In genomic region chr5:111778093-111778492, GRCm38 (mm10) we compare ENCODE assay signal across 25 mouse cellular contexts. TPM values are rescaled to one million over a fixed set of nuclear protein-coding genes. Genes with fewer than 3 reads are reported as not detected.
DNase-seq lines count a peak whose midpoint lies in the region; ATAC-seq and TF ChIP-seq lines count a peak whose summit lies in the region.
"Had no signal": no experiment of that assay in that cellular context is flagged by ENCODE, and none has a peak within 500 bp of the region (broad histone marks: within the 10 kb centered on the region; RNA-seq: fewer than 3 reads in every experiment).

No protein-coding gene starts in this region.

- H3K9me3 ChIP-seq in hindbrain, embryonic 11.5 days (ENCODE audit: control insufficient read depth, low read length) = no peaks in the 10 kb centered on the region; the same call in 1 of the 2 replicates
- no peaks in the 10 kb centered on the region for H3K9me3 ChIP-seq in hindbrain, embryonic 16.5 days (ENCODE audit: control insufficient read depth, low read length)
- H3K9me3 ChIP-seq in lung, embryonic 14.5 days (ENCODE audit: low read depth, low read length) = no peaks in the 10 kb centered on the region
- H3K9me3 ChIP-seq in lung, postnatal 0 days (ENCODE audit: low read length) = no peaks in the 10 kb centered on the region
- no peaks in the 10 kb centered on the region for H3K9me3 ChIP-seq in embryonic facial prominence, embryonic 10.5 days
- H3K9me3 ChIP-seq: embryonic facial prominence, embryonic 15.5 days; forebrain, embryonic 10.5 days; heart, embryonic 13.5 days had no signal

- no peak for TF ChIP-seq CTCF in lung, embryonic 14.5 days (IDR thresholded peaks at IDR 0.05; ENCODE audit: low read depth)
- TF ChIP-seq CTCF in lung, postnatal 0 days (IDR thresholded peaks at IDR 0.05) = no peak
- no peak for TF ChIP-seq CTCF in brain, embryonic 14.5 days (IDR thresholded peaks at IDR 0.05; ENCODE audit: borderline replicate concordance, extremely low read depth, insufficient read depth, insufficient read length)

- no peak overlapping the region for H3K27ac ChIP-seq in hindbrain, embryonic 11.5 days (ENCODE audit: low read depth, low read length)
- no peak overlapping the region for H3K27ac ChIP-seq in hindbrain, embryonic 16.5 days (ENCODE audit: low read depth, low read length)
- no peak overlapping the region for H3K27ac ChIP-seq in lung, embryonic 14.5 days (ENCODE audit: low read depth)
- no peak overlapping the region for H3K27ac ChIP-seq in lung, postnatal 0 days (ENCODE audit: low read length)
- peak overlapping the region; percentile 16; the same call in 1 of the 2 replicates for H3K27ac ChIP-seq in embryonic facial prominence, embryonic 10.5 days (replicated peaks)
- H3K27ac ChIP-seq: embryonic facial prominence, embryonic 15.5 days; forebrain, embryonic 10.5 days; heart, embryonic 13.5 days; hindbrain, embryonic 14.5 days had no signal

- H3K4me2 ChIP-seq in hindbrain, embryonic 11.5 days (replicated peaks; ENCODE audit: low read depth, low read length) = no peak overlapping the region
- no peak overlapping the region for H3K4me2 ChIP-seq in hindbrain, embryonic 16.5 days (ENCODE audit: low read length)
- no peak overlapping the region for H3K4me2 ChIP-seq in lung, embryonic 14.5 days
- H3K4me2 ChIP-seq in lung, postnatal 0 days (replicated peaks; ENCODE audit: low read depth, low read length) = no peak overlapping the region
- H3K4me2 ChIP-seq: embryonic facial prominence, embryonic 15.5 days; heart, embryonic 13.5 days; hindbrain, embryonic 14.5 days had no signal

- no peaks in the 10 kb centered on the region for H3K36me3 ChIP-seq in hindbrain, embryonic 11.5 days (ENCODE audit: control insufficient read depth, insufficient read depth, low read length)
- H3K36me3 ChIP-seq in hindbrain, embryonic 16.5 days (ENCODE audit: control insufficient read depth, insufficient read depth, low read length) = no peaks in the 10 kb centered on the region
- H3K36me3 ChIP-seq in lung, embryonic 14.5 days (ENCODE audit: insufficient read depth) = no peaks in the 10 kb centered on the region
- no peaks in the 10 kb centered on the region for H3K36me3 ChIP-seq in lung, postnatal 0 days (ENCODE audit: insufficient read depth, low read length)
- H3K36me3 ChIP-seq in embryonic facial prominence, embryonic 10.5 days (replicated peaks) = no peaks in the 10 kb centered on the region
- H3K36me3 ChIP-seq: embryonic facial prominence, embryonic 15.5 days; forebrain, embryonic 10.5 days; heart, embryonic 13.5 days had no signal

- no peak overlapping the region for H3K4me3 ChIP-seq in hindbrain, embryonic 11.5 days (ENCODE audit: low read depth, low read length)
- H3K4me3 ChIP-seq in hindbrain, embryonic 16.5 days (ENCODE audit: low read length) = no peak overlapping the region
- H3K4me3 ChIP-seq in lung, embryonic 14.5 days (ENCODE audit: low read depth, low read length) = no peak overlapping the region
- H3K4me3 ChIP-seq in lung, postnatal 0 days (ENCODE audit: low read depth, low read length) = no peak overlapping the region
- no peak overlapping the region for H3K4me3 ChIP-seq in embryonic facial prominence, embryonic 10.5 days
- H3K4me3 ChIP-seq: embryonic facial prominence, embryonic 15.5 days; erythroblast, embryonic 14.5 days; forebrain, embryonic 10.5 days; heart, embryonic 13.5 days had no signal

- peak; percentile 14 for DNase-seq in hindbrain, embryonic 11.5 days (ENCODE audit: low spot score)
- peak; percentile 39 for DNase-seq in lung, embryonic 14.5 days
- no peak for DNase-seq in lung, postnatal 0 days (ENCODE audit: low spot score)
- DNase-seq in brain, embryonic 14.5 days (ENCODE audit: low read depth) = peak; percentile 67
- no peak for DNase-seq in embryonic facial prominence, embryonic 10.5 days (ENCODE audit: low spot score)
- no peak for DNase-seq in left cerebral cortex, adult 18-20 months (ENCODE audit: low spot score in 2 of 2)
- DNase-seq: adrenal gland, adult 2 months; adrenal gland, postnatal 25 days; cerebellum, adult 2 months; cerebellum, postnatal 10 days; gastrocnemius, postnatal 10 days; heart, postnatal 4 days had no signal

- TF ChIP-seq EP300 in lung, postnatal 0 days (IDR thresholded peaks at IDR 0.05) = no peak

- ATAC-seq in hindbrain, embryonic 11.5 days (ENCODE audit: low FRiP score) = no peak
- ATAC-seq in hindbrain, embryonic 16.5 days = no peak
- no peak for ATAC-seq in lung, embryonic 14.5 days (ENCODE audit: insufficient read depth)
- no peak for ATAC-seq in lung, postnatal 0 days
- ATAC-seq: forebrain, embryonic 16.5 days; inflammation-experienced regulatory T-cells, adult 6 months had no signal

- H3K9ac ChIP-seq in hindbrain, embryonic 11.5 days (ENCODE audit: low read depth, low read length) = no peak overlapping the region
- no peak overlapping the region for H3K9ac ChIP-seq in hindbrain, embryonic 16.5 days (ENCODE audit: low read depth, low read length)
- no peak overlapping the region for H3K9ac ChIP-seq in lung, embryonic 14.5 days
- no peak overlapping the region for H3K9ac ChIP-seq in lung, postnatal 0 days (replicated peaks; ENCODE audit: low read depth)
- H3K9ac ChIP-seq: embryonic facial prominence, embryonic 15.5 days; heart, embryonic 13.5 days; hindbrain, embryonic 14.5 days had no signal

- 78% methylated on average over 5 of the region's 5 CpGs for WGBS in hindbrain, embryonic 11.5 days
- WGBS in hindbrain, embryonic 16.5 days = 66% methylated on average over 5 of the region's 5 CpGs
- WGBS in lung, embryonic 14.5 days = 63% methylated on average over 5 of the region's 5 CpGs
- 65% methylated on average over 5 of the region's 5 CpGs for WGBS in lung, postnatal 0 days
- 79% methylated on average over 5 of the region's 5 CpGs for WGBS in embryonic facial prominence, embryonic 10.5 days

- H3K4me1 ChIP-seq in hindbrain, embryonic 11.5 days (replicated peaks; ENCODE audit: control insufficient read depth, insufficient read depth, low read length) = peaks cover 3% of the 10 kb centered on the region; the same call in 1 of the 2 replicates
- peaks cover 2% of the 10 kb centered on the region for H3K4me1 ChIP-seq in hindbrain, embryonic 16.5 days (ENCODE audit: control insufficient read depth, insufficient read depth, low read depth, low read length)
- H3K4me1 ChIP-seq in lung, embryonic 14.5 days (ENCODE audit: insufficient read depth) = peaks cover 7% of the 10 kb centered on the region
- H3K4me1 ChIP-seq in lung, postnatal 0 days (ENCODE audit: insufficient read depth, low read depth, low read length) = no peaks in the 10 kb centered on the region
- H3K4me1 ChIP-seq in embryonic facial prominence, embryonic 10.5 days = peaks cover 22% of the 10 kb centered on the region

- H3K27me3 ChIP-seq in hindbrain, embryonic 11.5 days (ENCODE audit: control insufficient read depth, insufficient read depth, low read length) = no peaks in the 10 kb centered on the region
- H3K27me3 ChIP-seq in hindbrain, embryonic 16.5 days (replicated peaks; ENCODE audit: control insufficient read depth, insufficient read depth, low read length) = no peaks in the 10 kb centered on the region
- H3K27me3 ChIP-seq in lung, embryonic 14.5 days (ENCODE audit: insufficient read depth, low read length) = no peaks in the 10 kb centered on the region
- H3K27me3 ChIP-seq in lung, postnatal 0 days (replicated peaks; ENCODE audit: insufficient read depth, low read length) = no peaks in the 10 kb centered on the region
- H3K27me3 ChIP-seq in embryonic facial prominence, embryonic 10.5 days (replicated peaks; ENCODE audit: low read depth, poor library complexity, severe bottlenecking) = no peaks in the 10 kb centered on the region
- H3K27me3 ChIP-seq: embryonic facial prominence, embryonic 15.5 days; heart, embryonic 13.5 days had no signal

- no peak for TF ChIP-seq POLR2A in brain, embryonic 14.5 days (IDR thresholded peaks at IDR 0.05; ENCODE audit: borderline replicate concordance, extremely low read depth, insufficient read depth, insufficient read length, poor library complexity, severe bottlenecking)

RNA-seq across cellular contexts. Expression of gene Gm26897, which starts 44.4 kb away (rescaled TPM):
- polyA plus RNA-seq in hindbrain, embryonic 11.5 days (2014; fragmentation: Nextera tagmentation; extraction: Ambion mirVana) = not detected in 2 replicates
- not detected in 2 replicates for polyA plus RNA-seq in hindbrain, embryonic 16.5 days (2015; fragmentation: Nextera tagmentation; extraction: Ambion mirVana)
- not detected in 2 replicates for polyA plus RNA-seq in lung, embryonic 14.5 days (2014; fragmentation: Nextera tagmentation; extraction: Ambion mirVana)
- polyA plus RNA-seq in lung, postnatal 0 days (2015; fragmentation: Nextera tagmentation; extraction: Ambion mirVana) = not detected in 2 replicates
- not detected in 2 replicates for polyA plus RNA-seq in brain, embryonic 14.5 days (2012; rRNA removed)
- polyA plus RNA-seq in embryonic facial prominence, embryonic 10.5 days (2016; fragmentation: Nextera tagmentation; extraction: Ambion mirVana) = not detected in 2 replicates
- not detected for total RNA-seq in left cerebral cortex, adult 18-20 months (2021)
- total RNA-seq: adrenal gland, adult 2 months; adrenal gland, postnatal 25 days; ES-E14; gastrocnemius, postnatal 10 days; gastrocnemius, postnatal 4 days; heart, postnatal 10 days; heart, postnatal 4 days had no signal
- polyA plus RNA-seq: adrenal gland, adult 2 months; cerebellum, adult 2 months; embryonic facial prominence, embryonic 11.5 days; embryonic facial prominence, embryonic 15.5 days; erythroblast, embryonic 14.5 days; forebrain, embryonic 10.5 days; forebrain, embryonic 16.5 days; frontal cortex, adult 2 months; heart, embryonic 13.5 days; hindbrain, embryonic 14.5 days; inflammation-experienced regulatory T-cells, adult 6 months had no signal

Comparison
In these comparisons a context has a peak if more than half of its experiments do, and no peak if none do; other contexts are left out.
1. DNase-seq: peak in hindbrain, embryonic 11.5 days (single experiment), lung, embryonic 14.5 days (single experiment) and brain, embryonic 14.5 days (single experiment); none in lung, postnatal 0 days (single experiment), embryonic facial prominence, embryonic 10.5 days (single experiment) and left cerebral cortex, adult 18-20 months (0 of 2).